Mouse (Mus musculus) heart, adult 2 months (tissue): ENCODE results near the gene Shb.

Experiments used
- CTCF ChIP-seq: fragments of 200-600 bp; IDR thresholded peaks from 2 replicates; pipeline ENCODE4 v1.8.1; 2022; ENCODE audit warnings: antibody characterized with exemption, mild to moderate bottlenecking, moderate library complexity
- POLR2A ChIP-seq: fragments of 200-500 bp; IDR thresholded peaks from 2 replicates; pipeline ENCODE4 v1.6.1; 2011; ENCODE audit warnings: mild to moderate bottlenecking, low read depth, low read length, control low read depth; ENCODE audit not compliant: insufficient read depth

DNA sequence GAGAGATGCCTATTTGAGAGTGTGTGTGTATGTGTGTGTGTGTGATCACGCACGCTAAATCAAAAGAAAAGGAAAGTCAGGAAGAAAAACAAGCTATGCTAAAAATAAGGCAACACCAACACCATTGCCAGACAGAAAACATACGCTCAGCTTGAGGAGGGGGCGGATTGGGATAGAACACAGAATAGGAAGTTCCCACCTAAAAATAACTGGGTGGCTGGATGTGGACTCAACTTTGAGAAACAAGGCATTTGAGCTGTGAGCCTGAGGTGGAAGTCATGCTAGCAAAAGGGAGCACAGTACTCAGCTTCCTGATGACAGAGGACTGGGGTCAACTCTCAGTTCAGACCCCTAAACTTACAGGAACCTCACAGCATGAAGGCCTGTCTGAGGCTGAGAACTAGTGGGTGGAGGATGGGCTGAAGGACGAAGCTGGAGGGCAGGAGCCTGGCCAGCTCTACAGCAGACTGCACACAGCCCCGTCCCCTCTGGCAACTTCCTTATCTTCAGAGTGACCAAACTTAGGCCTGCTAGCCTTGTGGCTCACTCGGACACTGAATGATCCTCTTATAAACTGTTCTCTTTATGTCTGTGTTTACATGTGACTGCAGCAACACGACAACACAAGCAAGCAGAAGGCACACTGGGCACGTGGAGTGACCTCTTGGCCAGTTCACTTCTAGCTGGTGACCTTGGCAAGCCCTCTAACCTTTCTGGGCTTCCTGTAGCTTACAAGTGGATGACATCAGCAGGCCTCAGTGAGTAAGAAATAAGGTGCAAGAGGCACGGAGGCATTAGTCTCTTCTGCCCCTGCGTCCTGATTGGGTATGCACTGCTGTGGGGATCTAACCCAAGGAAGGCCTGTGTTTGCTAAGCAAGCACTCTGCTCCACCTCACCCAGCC lies 60.4 kb downstream of the Shb start:
- TF ChIP-seq CTCF = no peak
- no peak for TF ChIP-seq POLR2A
